Mouse (Mus musculus) MEL (cell line): ENCODE measurements around the gene Tnfsf14. TPM values are rescaled to one million over a fixed set of nuclear protein-coding genes. Genes with fewer than 3 reads are reported as not detected.

Experiments used
- DNase-seq: peaks from one replicate; pipeline ENCODE4 v3.0.0; 2011; ENCODE audit warnings: low read depth, low spot score
- H3K27ac ChIP-seq: 2 replicates; pipeline ENCODE4 v1.5.1; 2012; ENCODE audit warnings: low read depth, mild to moderate bottlenecking, control low read depth, low read length, moderate library complexity; ENCODE audit not compliant: control insufficient read depth
- H3K27me3 ChIP-seq, 2 experiments: fragments of 150-350 bp in 1 of 2; sonication (generic) in 1 of 2; 2 replicates each; pipeline ENCODE4 v1.6.1; 2012; ENCODE audit warnings: low read length in 2 of 2, mild to moderate bottlenecking in 2 of 2, improper control_type of control experiment in 1 of 2, moderate library complexity in 1 of 2; ENCODE audit not compliant: insufficient read depth in 2 of 2, control insufficient read depth in 1 of 2
- H3K36me3 ChIP-seq, 2 experiments: 2 replicates each; pipeline ENCODE4 v1.6.1; 2012 to 2014; ENCODE audit warnings: low read length in 2 of 2, improper control_type of control experiment in 1 of 2, inconsistent platforms in 1 of 2, mild to moderate bottlenecking in 1 of 2; ENCODE audit not compliant: insufficient read depth in 2 of 2, control insufficient read depth in 1 of 2
- H3K4me1 ChIP-seq, 2 experiments: fragments of 150-350 bp in 1 of 2; sonication (generic) in 1 of 2; 2 replicates each; pipeline ENCODE4 v1.6.1; 2012; ENCODE audit warnings: low read length in 2 of 2, improper control_type of control experiment in 1 of 2, mild to moderate bottlenecking in 1 of 2; ENCODE audit not compliant: insufficient read depth in 2 of 2, control insufficient read depth in 1 of 2
- H3K4me3 ChIP-seq, 2 experiments: fragments of 150-350 bp in 1 of 2; sonication (generic) in 1 of 2; 2 replicates each; pipeline ENCODE4 v1.5.1; 2012; ENCODE audit warnings: low read depth in 2 of 2, low read length in 2 of 2, mild to moderate bottlenecking in 2 of 2, moderate library complexity in 2 of 2, control low read depth in 1 of 2, improper control_type of control experiment in 1 of 2; ENCODE audit not compliant: control insufficient read depth in 1 of 2, insufficient read depth in 1 of 2
- H3K79me2 ChIP-seq: 2 replicates; pipeline ENCODE4 v1.6.1; 2012; ENCODE audit warnings: mild to moderate bottlenecking, low read length, moderate library complexity; ENCODE audit not compliant: control insufficient read depth, poor library complexity, insufficient read depth
- H3K9ac ChIP-seq: 2 replicates; pipeline ENCODE4 v1.6.1; 2012; ENCODE audit warnings: low read depth, mild to moderate bottlenecking, control low read depth, low read length, moderate library complexity; ENCODE audit not compliant: control insufficient read depth, poor library complexity, severe bottlenecking
- H3K9me3 ChIP-seq: fragments of 150-350 bp; sonication (generic); replicated peaks from 2 replicates; pipeline ENCODE4 v1.6.1; 2012; ENCODE audit warnings: mild to moderate bottlenecking, low read length, improper control_type of control experiment, moderate library complexity; ENCODE audit not compliant: insufficient read depth
- CTCF ChIP-seq, 3 experiments: IDR thresholded peaks in 2 of 3; conservative IDR thresholded peaks in 1 of 3; 2 replicates each; pipeline ENCODE4 v1.5.1; 2011 to 2012; ENCODE audit warnings: low read length in 3 of 3, low read depth in 2 of 3, mild to moderate bottlenecking in 2 of 3, improper control_type of control experiment in 1 of 3, inconsistent platforms in 1 of 3, mixed read lengths in 1 of 3, moderate library complexity in 1 of 3; ENCODE audit not compliant: control insufficient read depth in 1 of 3, insufficient read depth in 1 of 3, poor library complexity in 1 of 3, severe bottlenecking in 1 of 3
- ETS1 ChIP-seq: IDR thresholded peaks from 2 replicates; pipeline ENCODE4 v1.6.1; 2012; ENCODE audit warnings: low read depth, mild to moderate bottlenecking, inconsistent platforms, low read length, improper control_type of control experiment, moderate library complexity
- GABPA ChIP-seq: IDR thresholded peaks from 2 replicates; pipeline ENCODE4 v1.6.1; 2012; ENCODE audit warnings: low read depth, mild to moderate bottlenecking, inconsistent platforms, low read length, improper control_type of control experiment, moderate library complexity
- GATA1 ChIP-seq: IDR thresholded peaks from 2 replicates; pipeline ENCODE4 v1.6.1; 2011; ENCODE audit warnings: low read depth, low read length, improper control_type of control experiment
- MXI1 ChIP-seq: IDR thresholded peaks from 2 replicates; pipeline ENCODE4 v1.6.1; 2011; ENCODE audit warnings: mild to moderate bottlenecking, low read depth, low read length, improper control_type of control experiment
- MYB ChIP-seq: IDR thresholded peaks from 2 replicates; pipeline ENCODE4 v1.6.1; 2011; ENCODE audit warnings: mild to moderate bottlenecking, low read depth, low read length, improper control_type of control experiment
- MYC ChIP-seq: IDR thresholded peaks from 2 replicates; pipeline ENCODE4 v1.6.1; 2011; ENCODE audit warnings: low read depth, mild to moderate bottlenecking, low read length, improper control_type of control experiment, moderate library complexity
- NRF1 ChIP-seq: IDR thresholded peaks from 2 replicates; pipeline ENCODE4 v1.6.1; 2014; ENCODE audit warnings: low read depth, mild to moderate bottlenecking, inconsistent platforms, low read length, improper control_type of control experiment, moderate library complexity; ENCODE audit not compliant: poor library complexity, insufficient read depth, severe bottlenecking
- POLR2A ChIP-seq, 2 experiments: IDR thresholded peaks; 2 replicates each; pipeline ENCODE4 v1.6.1; 2011 to 2012; ENCODE audit warnings: low read length in 2 of 2, mild to moderate bottlenecking in 2 of 2, control low read depth in 1 of 2, improper control_type of control experiment in 1 of 2, low read depth in 1 of 2, moderate library complexity in 1 of 2; ENCODE audit not compliant: control insufficient read depth in 1 of 2, insufficient read depth in 1 of 2, poor library complexity in 1 of 2
- RAD21 ChIP-seq: IDR thresholded peaks from 2 replicates; pipeline ENCODE4 v1.6.1; 2011; ENCODE audit warnings: mild to moderate bottlenecking, low read depth, low read length, improper control_type of control experiment
- SMC3 ChIP-seq: IDR thresholded peaks from 2 replicates; pipeline ENCODE4 v1.6.1; 2011; ENCODE audit warnings: low read depth, low read length, improper control_type of control experiment
- TAL1 ChIP-seq: IDR thresholded peaks from 2 replicates; pipeline ENCODE4 v1.6.1; 2012; ENCODE audit warnings: mild to moderate bottlenecking, inconsistent platforms, low read length, moderate library complexity, mixed read lengths
- TCF12 ChIP-seq: IDR thresholded peaks from 2 replicates; pipeline ENCODE4 v1.6.1; 2014; ENCODE audit warnings: low read depth, mild to moderate bottlenecking, inconsistent platforms, low read length, improper control_type of control experiment, moderate library complexity
- USF2 ChIP-seq, 2 experiments: IDR thresholded peaks; 2 replicates each; pipeline ENCODE4 v1.6.1; 2011 to 2012; ENCODE audit warnings: improper control_type of control experiment in 2 of 2, low read length in 2 of 2, borderline replicate concordance in 1 of 2, inconsistent platforms in 1 of 2, low read depth in 1 of 2, mild to moderate bottlenecking in 1 of 2; ENCODE audit not compliant: insufficient read depth in 1 of 2
- ZC3H11A ChIP-seq: IDR thresholded peaks from 2 replicates; pipeline ENCODE4 v1.6.1; 2012; ENCODE audit warnings: low read depth, mild to moderate bottlenecking, inconsistent platforms, low read length, improper control_type of control experiment
- ZKSCAN1 ChIP-seq: IDR thresholded peaks from 2 replicates; pipeline ENCODE4 v1.6.1; 2012; ENCODE audit warnings: low read depth, mild to moderate bottlenecking, inconsistent platforms, low read length, improper control_type of control experiment, moderate library complexity
- ZMIZ1 ChIP-seq: IDR thresholded peaks from 2 replicates; pipeline ENCODE4 v1.6.1; 2012; ENCODE audit warnings: low read depth, mild to moderate bottlenecking, inconsistent platforms, low read length, improper control_type of control experiment, moderate library complexity
- ZNF384 ChIP-seq: IDR thresholded peaks from 2 replicates; pipeline ENCODE4 v1.6.1; 2012; ENCODE audit warnings: low read depth, mild to moderate bottlenecking, inconsistent platforms, low read length, improper control_type of control experiment
- polyA plus RNA-seq, 2 experiments: library from polyadenylated mRNA; stranded (reverse) in 1 of 2; unstranded in 1 of 2; fragments of >175 nt in 1 of 2; fragments of >200 nt in 1 of 2; gene quantifications; 2 replicates each; pipeline versions ENCODE4 v1.2.1 to v1.2.4; 2012; ENCODE audit warnings: low replicate concordance in 2 of 2, low read depth in 1 of 2; ENCODE audit not compliant: insufficient read length in 2 of 2, insufficient read depth in 1 of 2, missing spikeins in 1 of 2
- total RNA-seq: library from RNA; depleted of rRNA; stranded (reverse); fragments of 300-350 nt; gene quantifications from 2 replicates; pipeline ENCODE4 v1.2.3, GENCODE M21; 2012

Tnfsf14 gene
- total and polyA plus RNA-seq, 3 experiments = not detected

GRCm38 (mm10) chr17:57180363-57180762, 13.6 kb downstream of the Tnfsf14 start:
- Histone ChIP-seq H3K4me1 (peaks cover 0 to under 1% of the 10 kb centered on the region in 2 experiments; a peak in 1 of 4 replicates), H3K27ac (no peak overlapping the region), H3K79me2 (no peaks in the 10 kb centered on the region), H3K27me3 (no peaks in the 10 kb centered on the region)
- DNase-seq = peak; percentile 70
- no peak for TF ChIP-seq ETS1
- TF ChIP-seq TAL1 = no peak
- TF ChIP-seq MYC = peak; percentile 54; the same call in 1 of the 2 replicates
- peak; percentile 44 for TF ChIP-seq ZC3H11A
- TF ChIP-seq USF2 (IDR thresholded peaks at IDR 0.05; ENCODE audit: borderline replicate concordance in 1 of 2, insufficient read depth in 1 of 2, low read depth in 1 of 2, low read length in 2 of 2) = no peak
- TF ChIP-seq SMC3 = peak; percentile 82
- no peak for TF ChIP-seq TCF12
- no peak for TF ChIP-seq ZMIZ1
- TF ChIP-seq GABPA = no peak
- no peak for TF ChIP-seq ZNF384
- no peak for TF ChIP-seq MYB
- peak; percentile 54 for TF ChIP-seq RAD21
- no peak for TF ChIP-seq ZKSCAN1
- TF ChIP-seq CTCF (IDR thresholded peaks at IDR 0.05 in 2 of 3, conservative IDR thresholded peaks at IDR 0.05 in 1 of 3; ENCODE audit: control insufficient read depth in 1 of 3, insufficient read depth in 1 of 3, low read depth in 2 of 3, low read length in 3 of 3, poor library complexity in 1 of 3, severe bottlenecking in 1 of 3) = peak; percentile 65 to 91 (median 78)
- TF ChIP-seq, all 39 proteins: peak for 5
- no peaks in the 10 kb centered on the region for H3K9me3 ChIP-seq
- H3K36me3 ChIP-seq = no peaks in the 10 kb centered on the region
- no peak overlapping the region for H3K9ac ChIP-seq
- H3K4me3 ChIP-seq = no peak overlapping the region

- no peak overlapping the region for H3K9ac ChIP-seq
- no peak overlapping the region for H3K4me3 ChIP-seq
- no peaks in the 10 kb centered on the region for H3K27me3 ChIP-seq
- peaks cover 0 to 11% of the 10 kb centered on the region in 2 experiments; a peak in 2 of 4 replicates for H3K36me3 ChIP-seq
- TF ChIP-seq MXI1 (no peak), ETS1 (peak; percentile 51; the same call in 1 of the 2 replicates)
- peak; percentile 60 for DNase-seq
- peaks cover 2 to 8% of the 10 kb centered on the region in 2 experiments for H3K4me1 ChIP-seq
- no peaks in the 10 kb centered on the region for H3K9me3 ChIP-seq
- no peaks in the 10 kb centered on the region for H3K79me2 ChIP-seq
- no peak overlapping the region for H3K27ac ChIP-seq
Observed at GRCm38 (mm10) chr17:57173351-57173750, 20.6 kb downstream of the Tnfsf14 start.

- H3K9me3 ChIP-seq = no peaks in the 10 kb centered on the region
- no peak overlapping the region for H3K9ac ChIP-seq
- DNase-seq = no peak
- no peak overlapping the region for H3K4me3 ChIP-seq
- H3K79me2 ChIP-seq = no peaks in the 10 kb centered on the region
- no peak overlapping the region for H3K27ac ChIP-seq
- peaks cover 2 to 8% of the 10 kb centered on the region in 2 experiments for H3K4me1 ChIP-seq
- H3K36me3 ChIP-seq = peaks cover 0 to 11% of the 10 kb centered on the region in 2 experiments; a peak in 2 of 4 replicates
- H3K27me3 ChIP-seq = no peaks in the 10 kb centered on the region
- TF ChIP-seq ETS1 (no peak), ZMIZ1 (no peak), GABPA (no peak), RAD21 (no peak), NRF1 (no peak), MYB (no peak), POLR2A (IDR thresholded peaks at IDR 0.05; ENCODE audit: control insufficient read depth in 1 of 2, insufficient read depth in 1 of 2, low read depth in 1 of 2, low read length in 2 of 2, poor library complexity in 1 of 2) (no peak), GATA1 (no peak)
- TF ChIP-seq, all 39 proteins: peak for 0
Observed at GRCm38 (mm10) chr17:57172378-57172777, 21.6 kb downstream of the Tnfsf14 start.
